Mouse (Mus musculus): Measurements from ENCODE around the gene Rev3l. TPM values are rescaled to one million over a fixed set of nuclear protein-coding genes. Genes with fewer than 3 reads are reported as not detected.

The Rev3l gene
- total and polyA plus RNA-seq, 3 experiments, result 6.9 to 71.5 (median 12.4) TPM

- TF ChIP-seq ZC3H11A (IDR thresholded peaks at IDR 0.05; ENCODE audit: low read depth, low read length) (no peak), SMC3 (IDR thresholded peaks at IDR 0.05; ENCODE audit: low read depth, low read length) (no peak), CHD1 (IDR thresholded peaks at IDR 0.05; ENCODE audit: low read depth, low read length) (no peak), JUND (IDR thresholded peaks at IDR 0.05; ENCODE audit: low read depth, low read length) (no peak), TCF12 (IDR thresholded peaks at IDR 0.05; ENCODE audit: low read depth, low read length) (peak; percentile 46), ZMIZ1 (IDR thresholded peaks at IDR 0.05; ENCODE audit: low read depth, low read length) (no peak), EP300 (IDR thresholded peaks at IDR 0.05; ENCODE audit: low read depth in 1 of 2, low read length in 2 of 2) (peak; percentile 34 to 39; a peak in 3 of 4 replicates), NRF1 (IDR thresholded peaks at IDR 0.05; ENCODE audit: insufficient read depth, low read depth, low read length, poor library complexity, severe bottlenecking) (no peak), MXI1 (IDR thresholded peaks at IDR 0.05; ENCODE audit: low read depth, low read length) (no peak), MAFK (IDR thresholded peaks at IDR 0.05; ENCODE audit: borderline replicate concordance, low read depth, low read length) (no peak), POLR2AphosphoS5 (IDR thresholded peaks at IDR 0.05; ENCODE audit: borderline replicate concordance, low read depth, low read length) (no peak), BHLHE40 (IDR thresholded peaks at IDR 0.05; ENCODE audit: borderline replicate concordance, low read depth, low read length) (no peak), MYB (IDR thresholded peaks at IDR 0.05; ENCODE audit: low read depth, low read length) (no peak), KAT2A (conservative IDR thresholded peaks at IDR 0.05; ENCODE audit: low read depth, low read length) (no peak), GATA1 (IDR thresholded peaks at IDR 0.05; ENCODE audit: low read depth, low read length) (peak; percentile 70)
- peaks cover 3 to 6% of the 10 kb centered on the region in 2 experiments for H3K4me1 ChIP-seq (ENCODE audit: control insufficient read depth in 1 of 2, insufficient read depth in 2 of 2, low read length in 2 of 2)
- H3K9me3 ChIP-seq (replicated peaks; ENCODE audit: insufficient read depth, low read length), result no peaks in the 10 kb centered on the region
- H3K79me2 ChIP-seq (ENCODE audit: control insufficient read depth, insufficient read depth, low read length, poor library complexity), result no peaks in the 10 kb centered on the region
- DNase-seq (ENCODE audit: low read depth, low spot score), result peak; percentile 8
- H3K9ac ChIP-seq (ENCODE audit: control insufficient read depth, low read depth, low read length, poor library complexity, severe bottlenecking), result no peak overlapping the region
- H3K27ac ChIP-seq (ENCODE audit: control insufficient read depth, low read depth, low read length), result no peak overlapping the region
- H3K27me3 ChIP-seq (ENCODE audit: control insufficient read depth in 1 of 2, insufficient read depth in 2 of 2, low read length in 2 of 2), result no peaks in the 10 kb centered on the region
- peaks cover 6 to 13% of the 10 kb centered on the region in 2 experiments for H3K36me3 ChIP-seq (ENCODE audit: control insufficient read depth in 1 of 2, insufficient read depth in 2 of 2, low read length in 2 of 2)
- no peak overlapping the region for H3K4me3 ChIP-seq (ENCODE audit: control insufficient read depth in 1 of 2, insufficient read depth in 1 of 2, low read depth in 2 of 2, low read length in 2 of 2)
These were observed 133.6 kb downstream of the Rev3l start for GRCm38 (mm10) chr10:39865509-39865908.

- no peak overlapping the region for H3K9ac ChIP-seq (ENCODE audit: control insufficient read depth, low read depth, low read length, poor library complexity, severe bottlenecking)
- H3K9me3 ChIP-seq (replicated peaks; ENCODE audit: insufficient read depth, low read length), result no peaks in the 10 kb centered on the region
- H3K4me3 ChIP-seq (ENCODE audit: control insufficient read depth in 1 of 2, insufficient read depth in 1 of 2, low read depth in 2 of 2, low read length in 2 of 2), result no peak overlapping the region
- H3K79me2 ChIP-seq (ENCODE audit: control insufficient read depth, insufficient read depth, low read length, poor library complexity), result no peaks in the 10 kb centered on the region
- H3K27ac ChIP-seq (ENCODE audit: control insufficient read depth, low read depth, low read length), result no peak overlapping the region
- H3K27me3 ChIP-seq (ENCODE audit: control insufficient read depth in 1 of 2, insufficient read depth in 2 of 2, low read length in 2 of 2), result peaks cover 0 to 2% of the 10 kb centered on the region in 2 experiments; a peak in 2 of 4 replicates
- DNase-seq (ENCODE audit: low read depth, low spot score), result no peak
- peaks cover 0 to 4% of the 10 kb centered on the region in 2 experiments; a peak in 1 of 4 replicates for H3K36me3 ChIP-seq (ENCODE audit: control insufficient read depth in 1 of 2, insufficient read depth in 2 of 2, low read length in 2 of 2)
- TF ChIP-seq JUND (IDR thresholded peaks at IDR 0.05; ENCODE audit: low read depth, low read length) (no peak), POLR2AphosphoS5 (IDR thresholded peaks at IDR 0.05; ENCODE audit: borderline replicate concordance, low read depth, low read length) (no peak), ZC3H11A (IDR thresholded peaks at IDR 0.05; ENCODE audit: low read depth, low read length) (no peak), UBTF (IDR thresholded peaks at IDR 0.05; ENCODE audit: borderline replicate concordance, insufficient read depth, low read depth, low read length) (no peak), MYB (IDR thresholded peaks at IDR 0.05; ENCODE audit: low read depth, low read length) (no peak), CHD1 (IDR thresholded peaks at IDR 0.05; ENCODE audit: low read depth, low read length) (no peak), ZMIZ1 (IDR thresholded peaks at IDR 0.05; ENCODE audit: low read depth, low read length) (no peak), SIN3A (IDR thresholded peaks at IDR 0.05; ENCODE audit: low read length) (no peak), MAZ (IDR thresholded peaks at IDR 0.05; ENCODE audit: low read depth, low read length) (no peak), POLR2A (IDR thresholded peaks at IDR 0.05; ENCODE audit: control insufficient read depth in 1 of 2, insufficient read depth in 1 of 2, low read depth in 1 of 2, low read length in 2 of 2, poor library complexity in 1 of 2) (no peak)
- peaks cover 0 to 4% of the 10 kb centered on the region in 2 experiments; a peak in 1 of 4 replicates for H3K4me1 ChIP-seq (ENCODE audit: control insufficient read depth in 1 of 2, insufficient read depth in 2 of 2, low read length in 2 of 2)
These were observed 156.7 kb downstream of the Rev3l start for GRCm38 (mm10) chr10:39888621-39889020.

All from MEL (cell line).